Mouse (Mus musculus): ENCODE measurements at regions not wholly inside any gene's neighbourhood (a gene's known extent, or its start where the extent isn't known, plus 50 kb on each side); places are given as distances from the start of the nearest gene placed in this dataset.

DNA sequence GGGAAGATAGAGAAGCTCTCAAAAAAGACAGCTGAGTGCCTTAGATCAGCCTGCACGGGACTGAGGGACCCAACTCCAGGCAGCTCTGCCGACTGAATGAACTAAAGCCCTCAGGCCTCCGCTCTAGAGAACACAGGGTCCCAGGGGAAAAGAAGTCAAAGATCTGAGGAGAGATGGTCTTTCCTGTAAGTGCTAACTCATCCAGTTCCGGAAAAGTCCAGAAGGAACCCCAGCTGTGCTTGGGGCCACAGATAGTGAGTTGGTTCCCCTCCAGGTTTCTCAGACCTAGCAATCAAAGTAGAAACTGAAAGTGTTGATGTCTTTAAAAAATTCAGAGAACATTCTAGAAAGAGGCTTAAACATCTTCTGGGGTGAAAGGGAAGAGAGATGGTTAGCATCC, 220.0 kb downstream of the Rybp start:
- Histone ChIP-seq H3K9me3 (ENCODE audit: control insufficient read depth, low read length) (no peaks in the 10 kb centered on the region), H3K27me3 (ENCODE audit: control insufficient read depth, insufficient read depth, low read depth, low read length) (no peaks in the 10 kb centered on the region), H3K4me1 (replicated peaks; ENCODE audit: control insufficient read depth, insufficient read depth, low read length) (peaks cover 6% of the 10 kb centered on the region), H3K9ac (ENCODE audit: low read length) (no peak overlapping the region), H3K27ac (ENCODE audit: low read length) (no peak overlapping the region), H3K4me2 (ENCODE audit: low read depth, low read length) (no peak overlapping the region), H3K4me3 (ENCODE audit: low read length) (no peak overlapping the region), H3K36me3 (ENCODE audit: control insufficient read depth, insufficient read depth, low read length) (no peaks in the 10 kb centered on the region)
- WGBS: 72% methylated on average over 4 of the region's 4 CpGs
- ATAC-seq (ENCODE audit: low read depth): no peak

GRCm38 (mm10) chr6:100065586-100065985, 221.7 kb downstream of the Rybp start:
- no peak overlapping the region for H3K9ac ChIP-seq (ENCODE audit: low read length)
- no peaks in the 10 kb centered on the region for H3K9me3 ChIP-seq (ENCODE audit: control insufficient read depth, low read length)
- no peak for ATAC-seq (ENCODE audit: low read depth)
- no peak overlapping the region for H3K4me3 ChIP-seq (ENCODE audit: low read length)
- no peak overlapping the region for H3K4me2 ChIP-seq (ENCODE audit: low read depth, low read length)
- H3K4me1 ChIP-seq (replicated peaks; ENCODE audit: control insufficient read depth, insufficient read depth, low read length): peaks cover 3% of the 10 kb centered on the region; the same call in 1 of the 2 replicates
- H3K27me3 ChIP-seq (ENCODE audit: control insufficient read depth, insufficient read depth, low read depth, low read length): no peaks in the 10 kb centered on the region
- H3K27ac ChIP-seq (ENCODE audit: low read length): no peak overlapping the region
- no peaks in the 10 kb centered on the region for H3K36me3 ChIP-seq (ENCODE audit: control insufficient read depth, insufficient read depth, low read length)
- 86% methylated on average over 3 of the region's 3 CpGs for WGBS

DNA sequence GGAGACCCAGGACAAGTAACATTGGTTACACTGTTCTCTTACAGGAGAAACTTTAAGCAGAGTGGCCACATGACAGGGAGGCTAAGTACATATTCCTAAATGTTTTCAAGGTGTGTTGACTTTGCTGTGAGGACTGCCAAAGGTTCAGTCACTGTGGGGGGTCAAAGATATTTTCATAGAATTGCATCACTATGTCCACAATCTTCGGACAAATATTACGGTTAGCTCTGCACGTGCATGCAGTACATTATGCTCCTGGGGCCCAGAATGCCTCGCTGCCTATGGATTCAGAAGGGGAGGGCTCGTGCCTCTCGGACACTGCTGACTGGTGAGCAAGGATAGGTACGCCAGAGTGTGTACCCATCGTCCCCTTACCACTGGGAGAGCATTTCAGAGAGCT, 224.3 kb downstream of the Rybp start:
- H3K4me3 ChIP-seq (ENCODE audit: low read length): no peak overlapping the region
- 0 out of 2 replicates have a peak, but pooled peaks cover 2% of the 10 kb centered on the region for H3K27me3 ChIP-seq (ENCODE audit: control insufficient read depth, insufficient read depth, low read depth, low read length)
- peak; percentile 88 for ATAC-seq (ENCODE audit: low read depth)

DNA sequence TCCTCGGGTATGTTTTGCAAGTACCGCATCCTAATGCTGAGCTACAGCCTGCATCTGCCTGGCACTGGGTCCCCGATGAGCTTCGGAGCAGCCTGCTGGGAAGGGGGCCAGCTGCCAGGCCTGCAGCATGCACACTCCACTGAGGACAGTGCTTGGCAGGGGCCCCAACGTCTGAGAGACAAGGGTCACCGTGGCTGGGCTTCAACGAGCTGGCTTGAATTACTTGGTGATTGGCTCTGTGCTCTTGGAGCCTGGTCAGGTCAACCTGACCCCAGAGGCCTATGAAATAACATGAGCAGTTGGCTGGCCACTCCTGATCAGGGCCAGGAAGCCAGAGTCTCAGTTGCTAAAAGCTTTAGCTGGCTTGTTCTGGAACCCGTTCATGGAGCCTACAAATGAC, 227.5 kb downstream of the Rybp start:
- H3K27ac ChIP-seq (ENCODE audit: low read length): no peak overlapping the region
- H3K36me3 ChIP-seq (ENCODE audit: control insufficient read depth, insufficient read depth, low read length): no peaks in the 10 kb centered on the region
- no peaks in the 10 kb centered on the region for H3K9me3 ChIP-seq (ENCODE audit: control insufficient read depth, low read length)
- H3K9ac ChIP-seq (ENCODE audit: low read length): no peak overlapping the region
- no peak overlapping the region for H3K4me2 ChIP-seq (ENCODE audit: low read depth, low read length)
- H3K4me1 ChIP-seq (replicated peaks; ENCODE audit: control insufficient read depth, insufficient read depth, low read length): peaks cover 8% of the 10 kb centered on the region
- no peak overlapping the region for H3K4me3 ChIP-seq (ENCODE audit: low read length)
- ATAC-seq (ENCODE audit: low read depth): 0 out of 2 replicates have a peak, but pooled peaks have one; percentile 18
- WGBS: 37% methylated on average over 8 of the region's 8 CpGs
- 0 out of 2 replicates have a peak, but pooled peaks cover 2% of the 10 kb centered on the region for H3K27me3 ChIP-seq (ENCODE audit: control insufficient read depth, insufficient read depth, low read depth, low read length)

More for the DNA sequence above, 224.3 kb downstream of the Rybp start:
- WGBS: 45% methylated on average over 8 of the region's 8 CpGs
- Histone ChIP-seq H3K27ac (ENCODE audit: low read length) (peak overlapping the region; percentile 23; the same call in 1 of the 2 replicates), H3K4me1 (replicated peaks; ENCODE audit: control insufficient read depth, insufficient read depth, low read length) (peaks cover 8% of the 10 kb centered on the region), H3K9ac (ENCODE audit: low read length) (no peak overlapping the region), H3K36me3 (ENCODE audit: control insufficient read depth, insufficient read depth, low read length) (no peaks in the 10 kb centered on the region), H3K9me3 (ENCODE audit: control insufficient read depth, low read length) (no peaks in the 10 kb centered on the region), H3K4me2 (ENCODE audit: low read depth, low read length) (no peak overlapping the region)

DNA sequence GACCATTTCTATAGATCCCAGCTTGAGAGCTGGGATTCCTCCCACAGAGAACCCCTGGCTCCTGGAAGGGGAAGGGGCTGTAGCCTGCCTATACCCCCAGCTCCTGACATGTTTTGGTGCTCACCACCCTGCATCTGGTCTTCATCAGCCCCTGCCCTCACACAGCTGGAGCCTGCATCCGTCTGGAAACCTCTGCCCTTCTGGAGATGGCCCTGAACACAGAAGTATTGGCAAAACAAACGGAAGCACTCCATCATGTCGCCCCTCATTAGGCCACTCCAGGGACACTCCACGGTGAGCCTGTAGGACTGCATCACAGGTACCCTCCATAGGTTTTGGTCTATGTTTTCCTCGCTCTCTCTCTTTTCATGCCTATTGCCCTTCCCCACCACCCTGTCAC, 231.3 kb downstream of the Rybp start:
- Histone ChIP-seq H3K9ac (ENCODE audit: low read length) (no peak overlapping the region), H3K36me3 (ENCODE audit: control insufficient read depth, insufficient read depth, low read length) (no peaks in the 10 kb centered on the region), H3K4me3 (ENCODE audit: low read length) (no peak overlapping the region), H3K4me2 (ENCODE audit: low read depth, low read length) (no peak overlapping the region), H3K27me3 (ENCODE audit: control insufficient read depth, insufficient read depth, low read depth, low read length) (0 out of 2 replicates have a peak, but pooled peaks cover 2% of the 10 kb centered on the region), H3K9me3 (ENCODE audit: control insufficient read depth, low read length) (no peaks in the 10 kb centered on the region), H3K27ac (ENCODE audit: low read length) (no peak overlapping the region), H3K4me1 (replicated peaks; ENCODE audit: control insufficient read depth, insufficient read depth, low read length) (peaks cover 5% of the 10 kb centered on the region)
- ATAC-seq (ENCODE audit: low read depth): no peak
- WGBS: 34% methylated on average over 5 of the region's 5 CpGs

- WGBS: 52% methylated on average over 8 of the region's 8 CpGs
- Histone ChIP-seq H3K36me3 (ENCODE audit: control insufficient read depth, insufficient read depth, low read length) (no peaks in the 10 kb centered on the region), H3K4me1 (replicated peaks; ENCODE audit: control insufficient read depth, insufficient read depth, low read length) (no peaks in the 10 kb centered on the region), H3K9me3 (ENCODE audit: control insufficient read depth, low read length) (no peaks in the 10 kb centered on the region), H3K27me3 (ENCODE audit: control insufficient read depth, insufficient read depth, low read depth, low read length) (no peaks in the 10 kb centered on the region), H3K9ac (ENCODE audit: low read length) (no peak overlapping the region), H3K4me3 (ENCODE audit: low read length) (no peak overlapping the region), H3K4me2 (ENCODE audit: low read depth, low read length) (no peak overlapping the region), H3K27ac (ENCODE audit: low read length) (no peak overlapping the region)
- ATAC-seq (ENCODE audit: low read depth): no peak
Measured at GRCm38 (mm10) chr6:100052955-100053795, 234.1 kb downstream of the Rybp start.

DNA sequence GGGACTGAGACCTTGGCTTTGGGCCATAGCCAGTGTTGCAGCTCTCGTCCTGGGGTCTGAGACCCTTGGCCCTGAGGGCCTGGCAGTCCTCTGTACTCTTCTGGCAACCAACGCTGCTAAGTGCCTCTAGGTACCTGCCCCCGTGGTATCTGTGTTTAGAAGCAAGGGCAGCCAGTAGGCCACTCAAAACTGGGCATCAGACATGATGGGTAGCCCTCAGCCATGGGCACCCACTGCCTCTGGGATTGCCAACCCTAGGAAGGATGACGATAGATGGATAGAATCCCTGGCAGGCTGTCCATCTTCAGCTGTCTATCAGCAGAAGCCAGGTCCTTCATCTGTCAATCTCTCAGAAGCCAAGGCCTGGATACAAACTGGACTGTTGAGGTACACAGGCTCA, 234.9 kb downstream of the Rybp start:
- no peaks in the 10 kb centered on the region for H3K36me3 ChIP-seq (ENCODE audit: control insufficient read depth, insufficient read depth, low read length)
- no peaks in the 10 kb centered on the region for H3K27me3 ChIP-seq (ENCODE audit: control insufficient read depth, insufficient read depth, low read depth, low read length)
- no peak overlapping the region for H3K4me3 ChIP-seq (ENCODE audit: low read length)
- H3K4me1 ChIP-seq (replicated peaks; ENCODE audit: control insufficient read depth, insufficient read depth, low read length): no peaks in the 10 kb centered on the region
- no peak overlapping the region for H3K4me2 ChIP-seq (ENCODE audit: low read depth, low read length)
- no peaks in the 10 kb centered on the region for H3K9me3 ChIP-seq (ENCODE audit: control insufficient read depth, low read length)
- no peak overlapping the region for H3K27ac ChIP-seq (ENCODE audit: low read length)
- WGBS: 75% methylated on average over 4 of the region's 4 CpGs
- no peak overlapping the region for H3K9ac ChIP-seq (ENCODE audit: low read length)
- no peak for ATAC-seq (ENCODE audit: low read depth)

DNA sequence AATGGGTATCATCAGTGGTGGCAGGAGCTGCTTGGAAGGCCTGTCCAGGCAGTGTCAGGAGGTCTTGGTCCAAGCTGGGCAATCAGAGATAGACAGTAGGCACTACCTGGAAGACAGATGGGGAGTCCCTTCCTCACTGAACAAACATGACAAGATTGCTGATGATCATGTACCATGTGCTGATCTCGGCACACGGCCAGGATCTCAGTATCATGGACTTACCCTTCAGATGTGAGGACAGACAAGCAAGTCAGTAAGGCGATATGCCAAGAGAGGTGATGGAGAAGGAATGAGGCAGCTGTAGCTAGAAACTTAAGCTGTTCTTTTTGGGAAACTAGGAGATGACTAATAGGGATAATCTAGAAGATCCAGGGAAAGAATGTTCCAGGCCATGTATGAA, 238.2 kb downstream of the Rybp start:
- Histone ChIP-seq H3K4me1 (replicated peaks; ENCODE audit: control insufficient read depth, insufficient read depth, low read length) (peaks cover 20% of the 10 kb centered on the region), H3K9ac (ENCODE audit: low read length) (no peak overlapping the region), H3K4me3 (ENCODE audit: low read length) (no peak overlapping the region), H3K27ac (ENCODE audit: low read length) (no peak overlapping the region), H3K4me2 (ENCODE audit: low read depth, low read length) (no peak overlapping the region), H3K9me3 (ENCODE audit: control insufficient read depth, low read length) (no peaks in the 10 kb centered on the region), H3K27me3 (ENCODE audit: control insufficient read depth, insufficient read depth, low read depth, low read length) (no peaks in the 10 kb centered on the region), H3K36me3 (ENCODE audit: control insufficient read depth, insufficient read depth, low read length) (no peaks in the 10 kb centered on the region)
- no peak for ATAC-seq (ENCODE audit: low read depth)
- 79% methylated on average over 3 of the region's 3 CpGs for WGBS

DNA sequence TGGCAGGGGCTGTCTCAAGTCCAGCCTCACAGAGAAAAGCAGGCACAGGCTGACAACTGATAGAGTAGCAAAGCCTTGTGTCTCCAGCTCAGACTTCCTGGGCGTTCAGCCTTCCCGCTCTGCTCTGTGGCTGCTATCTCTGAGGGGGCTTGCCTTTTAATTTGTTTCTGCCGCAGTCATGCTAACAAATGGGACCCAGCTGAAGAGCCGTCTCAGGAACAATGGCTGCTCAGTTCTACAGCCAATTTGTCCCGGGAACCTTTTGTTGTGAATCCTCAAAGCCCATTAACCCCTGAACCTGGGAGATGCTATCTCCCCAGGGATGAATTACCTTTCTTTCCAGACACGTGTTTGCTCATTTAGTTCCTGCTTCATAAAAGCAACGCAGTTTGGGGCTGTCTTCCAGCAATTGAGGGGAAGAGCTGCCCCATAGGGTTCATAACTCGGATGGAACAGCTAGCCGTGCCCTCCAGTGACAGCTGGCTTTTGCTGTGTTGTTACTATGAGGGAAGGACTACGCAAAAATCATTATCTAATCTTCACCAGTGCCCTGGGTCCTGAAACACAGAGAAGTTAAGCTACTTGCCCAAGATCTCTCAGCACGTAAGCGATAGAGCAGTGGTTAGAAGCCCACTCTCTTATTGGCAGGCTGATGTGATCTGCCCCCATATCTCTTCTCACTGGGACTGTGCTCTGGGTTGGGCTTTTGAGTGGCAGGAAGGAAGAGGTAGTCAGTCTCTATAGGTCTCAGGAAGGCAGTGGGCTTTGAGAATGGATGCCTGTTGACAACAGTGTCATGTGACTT, 240.9 kb downstream of the Rybp start:
- Histone ChIP-seq H3K27me3 (ENCODE audit: control insufficient read depth, insufficient read depth, low read depth, low read length) (no peaks in the 10 kb centered on the region), H3K4me1 (replicated peaks; ENCODE audit: control insufficient read depth, insufficient read depth, low read length) (peaks cover 20% of the 10 kb centered on the region), H3K27ac (ENCODE audit: low read length) (no peak overlapping the region), H3K9ac (ENCODE audit: low read length) (no peak overlapping the region), H3K36me3 (ENCODE audit: control insufficient read depth, insufficient read depth, low read length) (no peaks in the 10 kb centered on the region), H3K4me2 (ENCODE audit: low read depth, low read length) (no peak overlapping the region; the same call in 1 of the 2 replicates), H3K9me3 (ENCODE audit: control insufficient read depth, low read length) (no peaks in the 10 kb centered on the region), H3K4me3 (ENCODE audit: low read length) (no peak overlapping the region)
- peak; percentile 31; the same call in 1 of the 2 replicates for ATAC-seq (ENCODE audit: low read depth)
- 26% methylated on average over 12 of the region's 12 CpGs for WGBS

Measured in lung, embryonic 16.5 days (tissue).